Mouse (Mus musculus) frontal cortex, adult (tissue): ENCODE results near the gene Gm49369.
A peak's percentile ranks its signal among the peaks of the same experiment; 100 is the strongest.
"Not testable (repeated sequence)": the region's sequence is repeated elsewhere in the genome, so short reads cannot be mapped to it uniquely, and the experiment has no call there.

Source experiments
- ATAC-seq: cut with Nextera tagmentation; 2 replicates; pipeline ENCODE4 v1.9.2; 2017; ENCODE audit warnings: mild to moderate bottlenecking, moderate library complexity, mixed read lengths; ENCODE audit not compliant: low TSS enrichment

The Gm49369 gene

GRCm38 (mm10) chr7:142371768-142372661 is 10.5 kb downstream of the Gm49369 start:
- ATAC-seq = peak; percentile 50

DNA sequence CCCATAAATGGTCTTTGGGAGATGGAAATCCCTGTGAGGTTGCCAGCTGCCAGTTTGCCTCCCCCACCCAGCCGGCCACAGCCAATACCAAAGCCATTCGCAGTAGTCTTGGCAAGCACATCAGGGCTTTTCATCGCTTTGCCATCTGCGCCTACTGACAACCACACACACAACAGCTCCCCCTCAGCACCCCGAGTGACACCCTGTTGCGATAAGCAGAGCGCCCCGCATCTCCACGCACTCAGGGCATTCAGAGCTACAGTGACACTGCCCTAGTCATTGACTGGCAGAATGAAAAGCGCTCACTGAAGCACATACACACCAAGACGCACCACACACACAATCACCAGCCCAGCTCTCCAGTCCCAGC is 11.1 kb downstream of the Gm49369 start:
- ATAC-seq = peak; percentile 47

- ATAC-seq = no peak
Observed at GRCm38 (mm10) chr7:142370937-142371336, 11.5 kb downstream of the Gm49369 start.

GRCm38 (mm10) chr7:142369820-142370219 is 12.6 kb downstream of the Gm49369 start:
- ATAC-seq = no peak

- ATAC-seq = no peak
Observed at GRCm38 (mm10) chr7:142368856-142369255, 13.6 kb downstream of the Gm49369 start.

DNA sequence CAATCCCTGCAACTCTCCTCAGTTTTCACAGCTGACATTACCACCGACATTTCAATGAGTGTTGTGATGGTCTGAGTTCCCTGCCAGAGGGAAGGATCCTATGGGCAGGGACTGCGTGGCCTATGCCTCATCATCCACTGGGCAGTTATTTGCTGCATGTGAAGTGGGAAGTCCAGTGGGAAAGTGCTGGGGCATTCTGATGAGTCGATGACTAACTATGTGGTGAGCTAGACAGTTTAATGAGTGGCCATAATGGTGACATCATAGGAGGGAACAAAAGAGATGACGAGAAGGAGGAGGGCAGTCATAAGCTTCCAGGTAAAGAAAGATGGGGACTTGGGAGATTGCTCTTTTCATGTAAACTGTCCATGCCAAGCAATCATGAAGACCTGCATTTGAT is 19.4 kb downstream of the Gm49369 start:
- ATAC-seq = no peak

- no peak for ATAC-seq
Observed at GRCm38 (mm10) chr7:142360743-142361142, 21.7 kb downstream of the Gm49369 start.

DNA sequence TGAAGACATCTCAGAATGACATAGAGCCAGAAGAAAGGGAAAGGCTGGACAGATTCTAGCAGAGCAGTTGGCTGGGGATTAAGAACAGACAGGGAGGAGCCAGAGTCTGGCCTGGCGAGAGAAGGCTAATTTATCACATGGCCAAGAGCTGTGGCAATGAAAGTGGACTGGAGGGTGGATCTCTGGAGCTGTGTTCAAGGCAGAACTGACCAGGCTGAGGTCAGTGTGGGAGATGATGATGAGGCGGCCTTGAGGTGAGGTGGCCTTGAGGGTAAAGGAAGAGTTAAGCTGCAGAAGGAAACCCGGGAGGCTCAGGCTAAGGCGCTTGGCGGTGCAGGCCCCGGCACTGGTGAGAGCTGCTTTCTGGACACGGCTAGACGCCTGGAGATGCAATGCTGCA is 23.3 kb downstream of the Gm49369 start:
- ATAC-seq = no peak

- ATAC-seq = no peak
Observed at GRCm38 (mm10) chr7:142357566-142357965, 24.9 kb downstream of the Gm49369 start.

DNA sequence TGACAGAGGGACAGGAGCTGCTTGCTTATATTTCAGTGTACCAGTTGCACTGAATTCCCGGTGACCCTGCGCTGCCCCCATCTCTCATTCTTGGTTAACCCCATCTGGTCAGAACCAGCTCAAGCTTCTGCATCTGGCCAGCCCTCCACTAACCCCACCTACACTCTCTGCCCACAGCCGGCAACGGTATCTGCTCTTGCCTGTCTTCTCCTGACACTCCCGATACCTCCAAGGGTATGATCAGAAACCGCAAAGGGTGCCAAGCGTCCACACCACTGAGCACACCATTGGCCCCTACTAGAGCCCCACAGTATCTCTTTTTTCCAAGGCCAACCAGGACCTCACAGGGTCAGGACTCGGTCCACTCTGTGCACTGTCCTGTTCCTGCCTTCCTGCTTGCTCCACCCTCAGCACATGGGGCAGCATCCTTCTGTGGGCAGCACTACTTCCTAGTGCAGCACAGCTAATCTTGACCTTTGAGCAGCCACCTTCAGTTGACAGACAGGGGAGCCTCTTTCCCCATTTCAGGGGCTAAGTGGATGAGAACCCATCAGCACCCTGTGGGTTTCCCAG is 27.7 kb downstream of the Gm49369 start:
- no peak for ATAC-seq

GRCm38 (mm10) chr7:142353854-142354253 is 28.6 kb downstream of the Gm49369 start:
- ATAC-seq = no peak

DNA sequence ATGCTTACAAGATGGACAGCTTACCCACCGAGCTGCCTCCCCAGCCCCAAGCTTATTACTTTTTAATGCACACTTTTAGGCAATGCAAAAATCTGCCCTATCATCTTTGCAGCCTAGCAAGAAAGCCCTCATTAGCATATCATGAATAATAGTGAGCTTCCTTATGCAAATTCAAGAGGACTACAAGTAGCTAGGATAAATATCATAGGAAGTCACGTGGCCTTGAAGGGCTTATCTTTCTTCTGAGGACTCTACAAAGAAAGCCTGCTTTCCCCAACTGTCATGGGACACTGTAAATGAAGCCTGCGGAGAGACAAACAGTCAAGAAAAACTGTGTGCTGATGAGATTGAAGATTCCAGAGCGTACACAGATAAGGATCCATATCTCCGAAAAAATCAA is 30.9 kb downstream of the Gm49369 start:
- ATAC-seq = no peak

DNA sequence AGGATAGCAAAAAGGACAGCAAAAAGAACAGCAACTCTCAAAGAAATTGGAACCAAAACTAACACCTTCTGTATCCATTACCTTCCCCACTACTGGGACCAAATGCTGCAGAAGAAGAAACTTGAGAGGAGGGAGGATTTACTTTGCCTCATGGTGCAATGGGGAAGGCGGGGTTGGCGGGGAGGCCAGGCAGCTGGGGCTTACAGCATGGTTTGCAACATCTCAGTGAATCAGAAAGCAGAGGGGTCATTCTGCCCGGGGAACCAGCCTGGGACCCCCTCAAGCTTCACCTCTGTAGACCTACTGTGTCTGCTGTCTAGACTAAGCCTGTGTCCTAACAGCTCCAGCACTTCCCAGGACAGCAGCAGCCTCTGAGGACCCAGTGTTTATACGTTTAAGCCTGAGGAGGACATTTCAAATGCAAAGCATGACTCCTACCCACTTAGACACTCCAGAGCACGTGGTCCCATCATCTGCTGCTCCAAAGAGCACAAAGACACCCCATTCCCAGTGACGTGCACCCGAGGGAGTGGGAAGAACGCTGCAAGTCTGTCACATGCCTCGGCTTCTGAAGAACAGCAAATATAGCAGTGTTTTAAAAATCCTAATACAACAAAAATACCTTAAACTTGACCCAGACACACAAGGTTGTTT is 33.0 kb downstream of the Gm49369 start:
- peak; percentile 95 for ATAC-seq

- ATAC-seq = no peak
Observed at GRCm38 (mm10) chr7:142347542-142347941, 34.9 kb downstream of the Gm49369 start.

- ATAC-seq = no peak
Observed at GRCm38 (mm10) chr7:142342247-142342640, 40.2 kb downstream of the Gm49369 start.

DNA sequence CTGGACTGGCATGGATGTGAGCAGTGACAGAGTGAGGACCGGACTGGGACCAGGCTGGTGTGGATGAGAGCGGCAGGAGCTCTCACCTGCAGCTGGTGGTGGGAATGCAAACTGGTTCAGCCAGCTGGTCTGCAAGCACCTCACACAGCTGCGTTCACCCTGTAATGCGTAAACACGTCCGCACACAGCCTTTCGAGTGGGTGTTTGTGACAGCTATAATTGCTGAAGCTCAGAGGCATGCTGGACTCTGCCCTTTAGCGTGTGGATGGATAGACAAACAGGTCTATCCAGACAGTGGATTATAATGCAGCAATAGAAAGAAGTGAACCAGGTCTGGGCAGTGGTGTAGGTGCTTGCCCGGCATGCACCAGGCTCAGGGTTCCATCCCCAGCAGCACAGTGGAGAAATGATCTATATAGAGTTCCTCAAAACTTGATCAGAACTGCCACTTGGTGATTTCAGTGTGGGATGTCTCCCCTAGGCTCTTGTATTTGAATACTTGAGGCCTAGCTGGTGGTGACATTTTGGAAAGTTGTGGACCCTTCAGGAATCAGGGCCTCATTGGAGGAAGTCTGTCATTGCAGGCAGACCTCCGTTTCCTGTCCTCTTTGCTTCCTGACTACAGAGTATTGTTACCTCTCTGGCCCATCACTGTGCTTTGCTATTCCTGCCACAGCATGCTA is 40.8 kb downstream of the Gm49369 start:
- no peak for ATAC-seq

DNA sequence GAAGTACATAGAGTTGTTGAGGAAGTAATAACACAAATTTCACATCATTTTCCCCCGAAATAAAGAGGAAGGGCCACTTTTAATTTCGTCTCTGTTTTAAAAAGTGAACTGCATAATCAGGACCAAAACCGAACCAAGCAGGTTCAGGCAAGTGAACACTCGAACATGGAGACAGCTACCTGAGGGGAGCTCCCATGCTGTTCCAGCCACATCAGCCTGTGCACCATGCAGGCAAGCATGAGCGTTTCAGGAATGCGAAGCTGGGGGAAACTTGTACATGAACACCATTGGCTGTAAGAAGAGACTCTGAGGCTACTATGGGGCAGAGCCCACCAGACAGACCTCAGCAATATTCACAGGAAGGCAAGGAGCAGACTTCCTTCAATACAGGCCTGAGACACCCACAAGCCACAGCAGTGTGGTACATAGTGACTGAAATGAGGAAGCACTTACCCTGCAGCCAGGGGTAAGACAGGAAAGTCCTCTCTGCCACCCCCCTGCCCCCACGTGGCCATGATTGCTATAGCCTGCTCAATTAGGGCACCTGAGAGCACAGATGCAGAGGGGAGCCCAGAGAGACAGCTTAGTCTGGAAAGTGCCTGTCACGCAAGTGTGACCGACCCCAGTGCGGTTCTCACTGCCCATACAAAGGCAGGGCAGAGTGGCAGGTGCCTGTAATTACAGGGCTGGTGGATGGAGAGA is 42.0 kb downstream of the Gm49369 start:
- no peak; the same call in 1 of the 2 replicates for ATAC-seq

GRCm38 (mm10) chr7:142335151-142335550 is 47.3 kb downstream of the Gm49369 start:
- ATAC-seq = no peak

- peak; percentile 91 for ATAC-seq
Observed at GRCm38 (mm10) chr7:142334246-142334645, 48.2 kb downstream of the Gm49369 start.

DNA sequence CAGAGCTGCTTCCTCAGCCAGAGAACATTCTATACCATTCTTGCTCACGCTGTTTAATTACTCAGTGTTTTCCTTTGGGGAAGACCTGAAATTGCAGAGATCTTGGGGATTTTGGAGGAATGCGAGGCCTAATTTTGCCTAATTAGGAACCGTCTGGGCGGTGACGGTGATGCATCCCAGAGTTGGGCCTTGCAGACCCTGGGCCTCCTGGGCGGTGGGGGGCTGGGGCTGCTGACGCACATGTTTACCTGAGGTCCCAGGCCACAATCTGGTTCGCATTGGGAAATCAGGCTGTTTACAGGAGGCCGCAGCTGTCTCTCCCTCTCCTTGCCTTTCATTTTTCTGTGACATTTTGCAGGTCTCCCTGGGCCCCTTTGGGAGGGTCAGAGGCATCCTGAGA is 49.7 kb downstream of the Gm49369 start:
- ATAC-seq = not testable (repeated sequence)

DNA sequence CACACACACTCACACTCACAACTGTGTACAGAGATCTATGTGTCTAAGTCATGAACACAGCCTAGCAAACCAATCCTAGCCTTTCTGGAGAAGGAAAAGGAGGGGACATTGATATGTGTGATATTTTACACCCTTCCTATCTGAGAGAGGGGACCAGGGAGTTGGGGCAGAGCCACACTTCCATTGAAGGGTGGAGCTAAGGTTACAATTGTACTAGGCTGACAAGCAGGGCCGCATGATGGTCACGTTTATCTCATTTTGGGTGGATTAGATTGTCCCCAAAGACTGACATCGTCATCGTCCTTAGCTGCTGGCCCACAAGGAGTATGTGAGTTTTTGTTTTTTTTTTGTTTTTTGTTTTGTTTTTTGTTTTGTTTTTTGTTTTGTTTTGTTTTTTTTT is 51.2 kb downstream of the Gm49369 start:
- ATAC-seq = no peak

DNA sequence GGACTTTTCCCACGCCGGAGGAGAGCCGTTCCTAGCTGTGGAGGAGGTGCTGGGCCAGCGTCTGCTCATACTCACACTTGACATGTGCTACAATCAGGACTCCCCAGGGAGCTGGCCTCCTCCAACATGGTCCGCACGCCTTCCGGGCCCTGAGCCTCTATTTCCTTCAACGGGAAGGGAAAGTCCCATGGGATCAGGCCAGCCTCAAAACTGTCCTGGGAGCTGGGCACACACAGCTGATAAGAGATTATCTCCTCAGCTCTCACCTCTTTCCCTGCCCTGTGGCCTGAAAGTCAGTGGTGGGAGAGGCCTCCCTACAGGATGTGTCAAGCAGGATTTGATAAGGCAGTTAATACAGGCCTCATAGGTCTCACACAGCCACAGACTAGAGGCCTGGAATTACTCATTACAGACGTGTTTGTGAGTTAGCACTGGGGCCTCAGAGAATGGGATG is 52.2 kb downstream of the Gm49369 start:
- no peak for ATAC-seq
